Mouse (Mus musculus) small intestine, adult 2 months (tissue): ENCODE data around the gene Ppp2r5c.

Experiments
- CTCF ChIP-seq: fragments of 200-500 bp; IDR thresholded peaks from 2 replicates; pipeline ENCODE4 v1.5.1; 2012; ENCODE audit warnings: low read depth, mild to moderate bottlenecking, control low read depth, inconsistent platforms, low read length, moderate library complexity, mixed read lengths; ENCODE audit not compliant: insufficient replicate concordance, insufficient read length; ENCODE audit errors: extremely low read depth
- POLR2A ChIP-seq: fragments of 200-500 bp; IDR thresholded peaks from 2 replicates; pipeline ENCODE4 v1.6.1; 2012; ENCODE audit warnings: low read depth, mild to moderate bottlenecking, control low read depth, inconsistent platforms, low read length, moderate library complexity

- TF ChIP-seq CTCF (peak; percentile 84; the same call in 1 of the 2 replicates), POLR2A (no peak)
Observed at GRCm38 (mm10) chr12:110398351-110398750, 48.6 kb upstream of the Ppp2r5c start.
